Mouse (Mus musculus) olfactory bulb, adult 2 months (tissue): ENCODE data around the gene Rnf113a2. TPM values are rescaled to one million over a fixed set of nuclear protein-coding genes. Genes with fewer than 3 reads are reported as not detected.

Experiments used
- H3K27ac ChIP-seq: fragments of 200-500 bp; 2 replicates; pipeline ENCODE4 v1.5.1; 2012; ENCODE audit warnings: low read depth, low read length; ENCODE audit not compliant: insufficient read depth
- H3K4me1 ChIP-seq: fragments of 200-500 bp; 2 replicates; pipeline ENCODE4 v1.6.1; 2012; ENCODE audit warnings: low read length; ENCODE audit not compliant: control insufficient read depth, insufficient read depth
- H3K4me3 ChIP-seq: fragments of 200-500 bp; 2 replicates; pipeline ENCODE4 v1.5.1; 2012; ENCODE audit warnings: mild to moderate bottlenecking, low read depth, low read length, moderate library complexity; ENCODE audit not compliant: insufficient read depth
- CTCF ChIP-seq: fragments of 200-500 bp; IDR thresholded peaks from 2 replicates; pipeline ENCODE4 v1.5.1; 2012; ENCODE audit warnings: low read depth, mild to moderate bottlenecking, low read length, moderate library complexity; ENCODE audit not compliant: insufficient read depth
- POLR2A ChIP-seq: fragments of 200-500 bp; IDR thresholded peaks from 2 replicates; pipeline ENCODE4 v1.6.1; 2012; ENCODE audit warnings: mild to moderate bottlenecking, low read depth, low read length, moderate library complexity; ENCODE audit not compliant: insufficient read depth
- WGBS: fragments of 180-500 bp; shearing (Covaris S2); methylation state at CpG from one replicate; pipeline ENCODE4 v1.1.7; 2018; 5-methylcytosine and 5-hydroxymethylcytosine counted together
- polyA plus RNA-seq: library from polyadenylated mRNA; stranded (reverse); fragments of >200 nt; gene quantifications from 2 replicates; pipeline ENCODE4 v1.2.4, GENCODE M21; 2012; ENCODE audit warnings: low replicate concordance; ENCODE audit not compliant: missing spikeins, insufficient read depth, insufficient read length

Gene Rnf113a2
- polyA plus RNA-seq, 1 experiment = not detected

- 80% methylated on average over 4 of the region's 4 CpGs for WGBS
- TF ChIP-seq CTCF = no peak
- no peak for TF ChIP-seq POLR2A
- Histone ChIP-seq H3K4me3 (no peak overlapping the region), H3K27ac (no peak overlapping the region), H3K4me1 (no peaks in the 10 kb centered on the region)
Observed at GRCm38 (mm10) chr12:84442526-84442925, 25.5 kb downstream of the Rnf113a2 start.

- 75% methylated on average over 1 of the region's 1 CpGs for WGBS
- H3K27ac ChIP-seq = no peak overlapping the region
- 0 out of 2 replicates have a peak, but pooled peaks cover 7% of the 10 kb centered on the region for H3K4me1 ChIP-seq
- no peak overlapping the region for H3K4me3 ChIP-seq
- TF ChIP-seq CTCF (no peak), POLR2A (no peak)
Observed at GRCm38 (mm10) chr12:84447386-84447785, 30.4 kb downstream of the Rnf113a2 start.

DNA sequence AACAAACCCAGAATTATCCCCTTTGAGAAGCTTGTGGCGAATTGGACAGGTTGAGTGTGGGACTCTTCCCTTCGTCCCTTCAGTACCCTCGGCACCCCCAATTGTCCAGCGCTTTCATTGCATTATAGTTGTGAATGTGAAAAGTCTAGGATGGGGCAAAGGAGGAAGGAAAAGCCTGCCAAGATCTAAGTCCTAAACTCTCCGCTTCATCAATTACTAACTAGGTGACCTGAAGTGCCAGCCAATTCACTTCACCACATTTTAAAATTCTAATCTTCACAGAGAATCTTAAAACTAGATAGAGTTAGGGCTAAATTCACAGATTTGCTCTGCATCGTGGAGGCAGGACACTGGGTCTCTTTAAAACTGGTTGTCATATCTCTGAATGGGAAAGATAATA, 31.2 kb downstream of the Rnf113a2 start:
- H3K27ac ChIP-seq = no peak overlapping the region
- 86% methylated on average over 6 of the region's 6 CpGs for WGBS
- no peak for TF ChIP-seq CTCF
- no peak for TF ChIP-seq POLR2A
- no peak overlapping the region for H3K4me3 ChIP-seq
- 0 out of 2 replicates have a peak, but pooled peaks cover 8% of the 10 kb centered on the region for H3K4me1 ChIP-seq

- 49% methylated on average over 10 of the region's 10 CpGs for WGBS
- Histone ChIP-seq H3K27ac (no peak overlapping the region), H3K4me3 (no peak overlapping the region), H3K4me1 (0 out of 2 replicates have a peak, but pooled peaks cover 8% of the 10 kb centered on the region)
- no peak for TF ChIP-seq POLR2A
- TF ChIP-seq CTCF = no peak
Observed at GRCm38 (mm10) chr12:84449887-84450286, 32.9 kb downstream of the Rnf113a2 start.

DNA sequence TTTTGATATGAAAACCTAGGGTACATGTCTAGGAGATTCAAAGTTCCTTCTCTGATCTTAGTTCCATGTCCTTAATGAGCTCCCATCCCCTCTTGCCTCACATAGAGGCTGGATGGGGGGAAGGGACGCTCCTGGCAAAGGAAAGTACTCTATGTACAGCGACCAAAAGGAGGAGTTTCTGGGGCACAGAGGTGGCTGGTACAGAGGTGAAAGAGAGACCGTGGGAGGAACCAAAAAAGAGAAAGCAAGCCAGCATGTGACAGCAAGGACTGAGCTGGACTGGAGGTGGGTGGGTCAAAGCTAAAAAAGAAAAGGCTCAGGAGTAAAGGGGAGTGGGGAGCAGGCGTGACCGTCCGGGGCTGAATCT, 33.3 kb downstream of the Rnf113a2 start:
- 2% methylated on average over 6 of the region's 6 CpGs for WGBS
- TF ChIP-seq POLR2A = no peak
- no peak for TF ChIP-seq CTCF
- Histone ChIP-seq H3K27ac (peak overlapping the region; percentile 65), H3K4me1 (0 out of 2 replicates have a peak, but pooled peaks cover 8% of the 10 kb centered on the region), H3K4me3 (peak overlapping the region; percentile 84)

GRCm38 (mm10) chr12:84450718-84451646, 34.0 kb downstream of the Rnf113a2 start, which contains the start of the genes Aldh6a1 and Lin52:
Gene Aldh6a1 (minus strand): TSS chr12:84451004.
Gene Lin52 (plus strand): TSS chr12:84451422.
- Histone ChIP-seq H3K27ac (peak within 1 kb of the TSS; percentile 65), H3K4me1 (0 out of 2 replicates have a peak, but pooled peaks cover 8% of the 10 kb centered on the region), H3K4me3 (peak within 1 kb of the TSS; percentile 84)
- under 1% methylated on average over 49 of the region's 49 CpGs for WGBS
- TF ChIP-seq CTCF (no peak), POLR2A (peak; percentile 79)

- Histone ChIP-seq H3K4me3 (peak overlapping the region; percentile 84), H3K27ac (0 out of 2 replicates have a peak overlapping the region, but pooled peaks have one; percentile 16), H3K4me1 (0 out of 2 replicates have a peak, but pooled peaks cover 8% of the 10 kb centered on the region)
- under 1% methylated on average over 11 of the region's 11 CpGs for WGBS
- TF ChIP-seq CTCF = no peak
Observed at GRCm38 (mm10) chr12:84451801-84452200, 34.8 kb downstream of the Rnf113a2 start.

DNA sequence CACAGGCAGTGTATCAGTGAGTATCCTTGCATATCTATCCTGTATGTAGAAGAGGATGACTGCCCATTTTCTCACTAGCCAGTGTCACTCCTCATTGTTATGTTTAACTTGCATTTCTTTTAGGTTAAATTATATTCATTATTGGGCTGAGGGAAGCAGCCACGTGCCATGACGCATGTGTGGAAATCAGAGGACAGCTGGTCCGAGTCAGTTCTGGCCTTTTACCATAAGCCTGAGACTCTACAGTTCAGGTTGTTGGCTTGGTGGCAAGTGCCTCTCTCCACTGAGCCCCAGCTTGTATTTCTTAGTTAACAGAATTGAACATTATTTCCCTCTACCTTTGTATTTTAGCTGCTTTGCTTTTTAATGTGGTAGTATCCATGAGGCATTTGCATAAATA, 39.9 kb downstream of the Rnf113a2 start:
- no peak overlapping the region for H3K27ac ChIP-seq
- no peak overlapping the region for H3K4me3 ChIP-seq
- 87% methylated on average over 3 of the region's 3 CpGs for WGBS
- TF ChIP-seq POLR2A = no peak
- no peak for TF ChIP-seq CTCF
- H3K4me1 ChIP-seq = 0 out of 2 replicates have a peak, but pooled peaks cover 3% of the 10 kb centered on the region

DNA sequence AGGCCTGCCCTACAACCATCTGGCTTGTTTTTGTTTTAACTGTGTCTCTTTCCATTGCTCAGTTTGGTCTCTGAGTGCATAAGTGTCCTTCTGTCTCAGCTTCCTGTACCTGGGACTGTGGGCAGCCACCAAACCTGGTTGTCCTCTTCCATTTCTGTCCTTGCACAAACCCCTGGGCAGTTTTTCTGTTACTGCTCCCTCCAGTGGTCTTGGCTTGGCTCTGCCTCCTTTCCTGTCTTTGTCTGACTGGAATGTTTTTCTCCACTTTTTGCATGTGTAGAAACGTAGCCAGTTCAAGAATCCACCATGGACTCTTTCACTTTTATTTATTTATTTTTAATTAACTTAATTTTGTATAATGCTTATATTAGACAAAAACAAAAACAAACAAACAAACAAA, 42.8 kb downstream of the Rnf113a2 start:
- TF ChIP-seq CTCF (no peak), POLR2A (no peak)
- no peak overlapping the region for H3K27ac ChIP-seq
- 44% methylated on average over 1 of the region's 1 CpGs for WGBS
- no peak overlapping the region for H3K4me3 ChIP-seq
- H3K4me1 ChIP-seq = no peaks in the 10 kb centered on the region; the same call in 1 of the 2 replicates
